Mouse (Mus musculus) left cerebral cortex, adult 11 months (tissue): ENCODE measurements around the gene Pkig.
"Not testable (repeated sequence)": the region's sequence is repeated elsewhere in the genome, so short reads cannot be mapped to it uniquely, and the experiment has no call there.

Source experiments
- DNase-seq: peaks from one replicate; pipeline ENCODE4 v3.0.0; 2022; ENCODE audit warnings: low spot score

Gene Pkig

DNA sequence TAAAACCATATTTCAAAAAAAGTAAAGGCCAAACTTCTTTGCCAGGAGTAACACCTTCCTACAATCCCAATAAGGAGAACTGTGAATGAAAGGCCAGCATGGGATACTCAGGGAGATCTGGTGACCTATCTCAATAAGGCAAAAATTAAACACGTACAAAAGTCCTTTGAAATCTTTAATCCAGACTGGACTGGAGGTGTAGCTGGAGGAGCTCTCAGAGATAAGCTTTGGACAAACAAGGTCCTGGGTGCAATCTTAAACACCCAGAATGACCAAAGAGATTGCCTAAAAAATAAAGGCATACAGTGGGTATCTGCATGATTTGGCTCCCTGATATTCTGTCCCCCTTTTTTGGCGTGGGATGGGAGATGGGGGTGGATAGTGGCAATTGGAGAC, 14.6 kb upstream of the Pkig start:
- no peak for DNase-seq

DNA sequence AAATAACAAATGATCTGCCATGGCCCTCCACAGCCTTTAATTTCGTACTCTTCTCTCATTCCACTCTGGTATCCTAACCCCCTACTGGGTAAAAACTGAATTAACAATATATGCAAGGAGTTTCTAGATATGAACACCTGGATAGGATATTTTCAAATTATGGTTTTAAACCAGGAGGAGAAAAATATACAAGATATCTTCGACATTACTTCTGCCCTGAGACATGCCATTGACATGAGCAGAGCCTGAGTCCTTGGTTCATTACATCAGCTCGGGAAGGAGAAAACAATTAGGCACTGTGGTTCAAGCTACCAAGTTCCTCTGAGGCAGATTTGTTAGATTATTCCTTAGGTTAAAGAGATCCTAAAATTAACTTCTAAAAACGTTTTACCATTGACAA, 14.1 kb upstream of the Pkig start:
- no peak for DNase-seq

DNA sequence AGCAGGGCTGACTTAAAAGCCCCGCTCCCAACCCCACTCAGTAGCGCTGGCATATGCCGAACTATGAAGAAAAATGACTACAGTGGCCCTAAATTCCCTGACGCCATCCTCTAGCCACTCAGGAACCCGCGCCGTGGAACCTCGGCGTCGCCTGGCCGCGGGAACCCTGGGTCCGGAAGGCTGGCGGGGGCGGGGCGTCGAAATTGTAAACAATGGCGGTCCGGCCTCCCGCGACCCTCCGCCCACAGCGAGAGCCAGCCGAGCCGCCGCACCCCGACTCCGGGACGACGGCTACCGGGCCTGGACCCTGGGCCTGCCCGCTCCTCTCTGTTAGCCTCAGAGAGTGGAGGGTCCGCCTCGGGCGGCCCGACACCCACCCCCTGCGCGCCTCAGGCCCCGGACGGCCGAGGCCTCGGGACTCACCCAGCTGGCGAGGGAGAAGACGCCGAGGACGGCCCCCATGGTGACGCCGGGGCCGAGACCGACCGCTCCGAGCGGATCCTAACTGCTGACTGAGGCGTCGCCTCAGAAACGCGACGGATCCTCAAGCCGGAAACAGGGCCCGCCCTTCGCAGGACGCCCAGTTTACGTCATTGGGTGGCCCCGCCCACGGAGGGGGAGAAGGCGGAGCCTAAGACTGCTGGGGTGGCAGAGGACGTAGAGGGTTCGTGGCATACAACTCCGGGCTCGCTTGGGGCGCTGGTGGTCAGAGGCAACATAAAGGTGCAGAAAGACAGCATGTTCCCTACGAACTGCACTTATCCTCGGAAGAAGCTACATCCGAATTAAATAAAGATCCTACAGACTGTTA, 13.4 kb upstream of the Pkig start, which contains the start of gene Serinc3:
Gene Serinc3, minus strand, starts transcription at position 557 of the 811 bp plus-strand sequence.
- DNase-seq = peak; percentile 96

DNA sequence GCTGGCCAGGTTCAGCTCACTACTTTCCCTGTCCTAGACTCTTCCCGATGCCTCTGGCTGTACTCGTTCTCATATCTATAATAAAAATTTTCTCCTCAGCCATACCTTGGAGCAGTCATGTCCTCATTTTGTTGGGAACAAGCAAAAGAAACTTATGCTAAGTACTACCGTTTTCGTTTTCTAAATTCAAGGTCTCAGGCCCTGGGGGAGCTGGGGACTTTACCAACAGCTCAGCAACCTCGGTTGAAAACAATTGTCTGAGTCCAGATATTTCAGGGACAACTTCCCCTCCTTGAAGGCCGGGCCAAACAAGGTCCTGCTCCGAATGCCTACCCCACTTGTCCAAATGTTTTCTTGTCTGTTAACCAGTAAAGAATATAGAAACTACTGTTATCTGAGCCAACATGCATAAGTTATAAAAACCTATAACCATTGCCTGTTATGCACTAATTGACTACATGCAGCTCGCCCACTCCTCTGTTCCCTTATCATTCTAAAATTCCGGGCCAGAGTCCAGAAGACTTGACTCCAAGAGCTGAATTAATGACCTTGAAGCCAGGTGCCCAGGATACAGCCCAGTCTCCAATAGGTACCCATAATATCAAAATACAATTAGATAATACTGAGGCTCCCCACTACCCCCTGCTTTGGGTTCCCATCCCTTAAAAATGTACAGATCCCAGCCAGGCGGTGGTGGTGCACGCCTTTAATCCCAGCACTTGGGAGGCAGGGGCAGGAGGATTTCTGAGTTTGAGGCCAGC, 12.3 kb upstream of the Pkig start:
- DNase-seq = no peak

DNA sequence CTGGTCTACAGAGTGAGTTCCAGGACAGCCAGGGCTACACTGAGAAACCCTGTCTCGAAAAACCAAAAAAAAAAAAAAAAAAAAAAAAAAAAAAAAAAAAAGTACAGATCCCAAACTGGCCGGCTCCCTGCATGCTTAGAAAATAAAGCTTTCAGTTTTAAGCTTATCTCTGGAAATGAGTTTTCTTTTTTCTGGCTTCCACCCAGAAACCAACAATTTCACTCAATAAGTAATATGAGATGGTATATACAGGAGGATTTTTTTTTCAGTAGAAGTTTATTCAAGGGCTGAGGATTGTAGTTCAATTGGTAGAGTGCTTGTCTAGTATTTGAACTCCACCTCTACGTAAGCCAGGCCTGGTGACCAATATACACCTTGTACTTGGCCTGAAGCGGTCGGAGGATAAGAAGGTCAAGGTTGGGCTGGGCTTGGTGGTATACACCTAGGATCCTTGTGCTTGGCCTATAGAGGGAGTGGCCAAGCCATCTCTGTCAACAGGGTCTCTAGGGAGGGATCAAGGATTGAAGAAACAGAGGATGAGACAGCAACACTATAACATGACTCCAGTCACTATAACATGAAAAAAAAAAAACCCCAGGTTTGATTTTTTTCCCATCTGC, 11.6 kb upstream of the Pkig start:
- no peak for DNase-seq

DNA sequence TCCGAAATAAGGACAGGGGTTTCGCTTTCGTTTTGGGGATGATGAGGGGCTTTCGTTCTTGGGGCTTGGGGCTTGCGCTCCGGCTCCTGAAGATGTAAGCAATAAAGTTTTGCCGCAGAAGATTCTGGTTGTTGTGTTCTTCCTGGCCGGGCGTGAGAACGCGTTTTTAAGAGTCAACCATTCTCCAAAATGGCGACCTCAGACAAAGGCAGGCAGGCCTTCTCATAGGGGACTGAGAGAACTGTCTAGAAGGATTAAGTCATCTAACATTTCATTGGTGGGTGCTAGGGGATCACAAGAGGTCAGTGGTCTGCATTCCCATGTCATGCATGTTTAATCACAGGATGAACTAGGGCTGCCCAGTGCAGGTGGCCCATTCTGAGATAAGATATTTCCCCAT, 2.5 kb upstream of the Pkig start:
- DNase-seq = not testable (repeated sequence)

DNA sequence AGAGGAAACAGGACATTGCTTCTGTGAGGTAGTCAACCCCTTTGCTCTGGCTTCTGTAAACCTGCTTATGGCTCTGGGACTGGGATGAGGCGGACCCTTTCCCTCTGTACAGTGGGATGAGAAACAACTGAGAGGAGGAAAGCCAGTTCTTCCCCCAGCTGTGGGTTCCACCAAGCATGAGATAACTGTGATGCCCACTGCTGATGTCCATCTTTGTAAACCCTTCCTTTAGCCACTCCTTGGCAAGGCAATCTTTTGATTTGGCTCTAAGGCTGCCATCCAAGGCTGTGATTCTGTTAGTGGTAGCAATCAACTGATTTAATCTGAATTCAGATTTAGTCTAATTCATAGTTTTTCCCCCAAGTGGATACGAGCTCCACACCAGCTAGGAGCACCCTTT, 700 bp upstream of the Pkig start:
- DNase-seq = no peak

DNA sequence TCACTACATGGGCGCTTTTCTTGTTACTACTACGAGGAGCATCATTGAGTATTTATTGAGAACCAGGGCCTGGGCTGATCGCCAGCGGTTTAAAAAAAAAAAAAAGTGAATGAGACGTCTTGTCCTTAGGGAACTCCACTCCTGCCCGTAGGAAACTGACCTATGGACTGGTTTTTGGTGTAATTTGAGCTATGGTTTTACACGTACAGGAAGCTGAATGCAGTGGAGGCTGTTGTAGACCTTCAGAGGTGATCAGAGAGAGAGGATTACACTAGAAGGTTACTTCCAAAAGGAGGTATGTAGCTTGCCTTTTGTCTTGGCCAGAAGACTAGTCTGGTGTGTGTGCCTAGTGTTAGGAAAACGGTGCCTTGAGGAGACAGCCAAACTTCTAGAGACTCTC, 755 bp downstream of the Pkig start:
- DNase-seq = no peak

DNA sequence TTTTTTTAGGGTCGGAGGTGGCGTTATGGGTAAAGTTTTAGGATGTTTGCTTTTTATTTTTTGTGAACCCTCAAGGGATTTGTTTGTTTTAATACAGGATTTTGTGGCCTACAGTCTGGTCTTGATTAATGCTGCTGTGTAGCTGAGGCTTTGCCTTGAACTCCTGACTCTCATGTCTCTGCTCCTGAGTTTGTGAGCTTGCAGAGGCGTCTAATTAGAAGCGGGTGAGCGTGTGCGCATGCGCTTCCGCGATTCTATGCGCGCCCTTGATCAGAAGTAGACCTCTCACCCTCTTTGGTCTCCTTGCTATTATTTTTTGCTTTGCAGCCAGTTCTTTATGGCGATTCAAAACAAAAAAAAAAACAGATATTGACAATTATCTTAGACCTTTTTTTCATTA, 1.2 kb downstream of the Pkig start:
- DNase-seq = no peak

DNA sequence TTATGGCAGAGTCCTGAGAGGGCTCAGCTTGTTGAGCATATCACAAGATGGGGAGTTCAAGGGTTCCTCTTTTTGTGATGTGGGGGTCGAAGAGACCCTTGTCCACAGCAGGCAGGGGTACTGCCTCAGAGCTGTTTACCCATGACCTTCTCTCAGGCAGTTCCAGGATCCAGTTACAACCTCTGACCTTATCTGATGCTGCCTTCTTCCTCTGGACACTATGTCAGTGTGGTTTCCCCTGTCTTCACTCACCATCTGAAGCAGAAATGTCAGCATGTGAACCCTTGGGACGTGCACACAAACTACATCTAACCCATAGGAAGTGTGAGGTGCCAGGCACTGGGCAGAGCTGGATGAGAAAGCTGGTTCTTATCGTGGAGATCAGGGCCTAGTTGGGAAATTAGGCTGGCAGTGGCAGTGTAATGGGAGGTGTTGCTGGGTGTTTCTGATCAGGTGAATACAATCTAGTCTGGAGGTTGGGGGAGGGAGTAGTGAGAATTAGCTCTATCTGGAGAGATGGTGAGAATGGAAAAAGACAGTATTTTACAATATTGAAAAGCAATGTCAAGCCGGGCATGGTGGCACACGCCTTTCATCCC, 2.0 kb downstream of the Pkig start:
- no peak for DNase-seq

DNA sequence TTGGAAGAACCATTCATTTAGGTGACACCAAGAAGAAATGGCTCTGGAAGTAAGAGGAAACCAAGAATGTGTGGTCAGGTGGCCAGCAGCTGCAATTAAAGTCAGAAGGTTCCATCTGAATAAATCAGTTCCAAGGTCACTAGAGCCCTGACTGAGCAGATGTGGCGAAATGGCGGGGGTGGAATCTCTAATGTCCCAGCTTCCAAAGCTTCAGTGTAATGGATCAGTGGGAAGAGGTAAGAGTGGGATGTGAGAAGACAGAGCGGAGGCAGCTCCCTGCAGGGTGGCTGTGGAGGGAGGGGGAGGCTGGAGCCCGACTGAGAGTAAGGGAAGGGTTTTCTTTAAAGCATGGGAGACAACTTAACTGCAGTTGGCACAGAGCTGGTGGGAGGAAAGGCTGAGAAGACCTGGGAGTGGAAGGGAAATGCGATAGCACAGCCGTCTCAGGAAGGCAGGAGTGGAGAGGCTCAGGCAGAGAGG, 3.2 kb downstream of the Pkig start:
- DNase-seq = no peak

DNA sequence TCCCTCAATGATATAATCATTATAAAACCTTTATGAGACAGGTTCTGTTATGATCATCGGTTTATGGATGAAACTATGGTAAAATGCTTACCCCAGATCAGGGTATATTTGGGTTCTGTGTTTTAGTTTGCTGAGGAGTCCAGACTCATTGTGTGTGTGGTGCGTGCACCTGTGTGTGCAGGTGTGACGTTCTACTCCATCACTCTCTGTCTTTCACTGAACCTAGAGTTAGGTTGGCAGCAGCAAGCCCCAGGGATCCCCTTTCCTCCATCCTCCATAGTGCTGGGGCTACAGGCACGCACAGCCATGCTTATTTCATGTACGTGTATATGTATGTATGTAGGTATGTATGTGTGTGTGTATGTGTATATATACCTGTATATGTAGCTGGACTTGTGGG, 3.9 kb downstream of the Pkig start:
- DNase-seq = no peak

DNA sequence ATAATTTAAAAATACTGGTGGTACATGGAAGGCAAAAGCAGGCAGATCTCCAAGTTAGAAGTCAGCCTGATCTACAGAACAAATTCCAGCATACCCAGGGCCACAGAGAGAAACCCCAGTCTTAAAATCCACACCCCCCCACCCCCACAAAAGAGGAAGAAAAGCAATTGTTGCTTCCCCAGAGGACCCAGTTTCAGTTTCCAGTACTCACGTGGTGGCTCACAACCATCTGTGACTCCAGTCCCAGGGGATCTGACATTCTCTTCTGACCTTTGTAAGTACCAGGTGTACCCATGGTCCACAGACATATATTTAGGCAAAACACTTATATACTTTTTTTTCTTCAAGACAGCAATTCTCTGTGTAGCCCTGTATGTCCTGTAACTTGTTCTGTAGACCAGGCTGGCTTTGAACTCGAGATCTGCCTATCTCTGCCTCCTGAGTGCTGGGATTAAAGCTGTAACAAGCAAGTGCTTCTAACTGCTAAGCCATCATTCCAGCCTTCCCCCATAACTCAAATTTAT, 4.6 kb downstream of the Pkig start:
- no peak for DNase-seq

DNA sequence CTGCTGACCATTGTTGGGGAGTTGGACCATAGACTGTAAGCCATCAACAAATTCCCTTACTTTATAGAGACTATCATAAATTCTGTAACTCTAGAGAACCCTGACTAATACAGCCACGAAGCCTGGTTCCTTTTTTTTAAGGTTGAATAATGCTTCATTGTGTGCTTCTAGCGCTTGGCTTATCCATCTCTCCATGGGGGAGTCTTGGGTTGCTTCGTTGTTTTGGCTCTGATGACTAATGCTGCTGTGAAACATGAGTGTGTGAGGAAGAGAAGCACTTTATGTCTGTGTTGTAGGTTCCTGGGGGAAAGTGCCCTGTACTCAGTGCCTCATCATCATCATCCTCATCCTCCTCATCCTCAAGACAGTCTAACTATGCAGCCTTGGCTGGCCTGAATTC, 5.7 kb downstream of the Pkig start:
- DNase-seq = no peak

DNA sequence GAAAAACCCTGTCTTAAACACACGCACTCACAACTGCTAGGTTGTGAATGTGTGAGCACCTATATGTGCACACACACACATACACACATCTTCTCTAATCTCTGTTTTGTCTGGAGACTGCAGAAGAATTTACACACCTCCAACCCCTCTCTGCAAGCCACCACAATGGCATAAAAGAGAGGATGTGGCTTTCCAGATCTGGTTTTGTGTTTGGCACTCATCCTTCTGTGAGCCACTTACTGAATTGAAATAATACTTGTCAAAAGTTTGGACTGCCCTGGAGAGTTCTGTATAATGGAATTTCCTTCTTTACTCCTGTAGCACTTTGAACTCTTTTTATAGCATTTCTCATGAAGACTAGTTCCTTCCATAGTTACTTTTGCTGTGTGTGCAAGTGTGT, 8.9 kb downstream of the Pkig start:
- no peak for DNase-seq

DNA sequence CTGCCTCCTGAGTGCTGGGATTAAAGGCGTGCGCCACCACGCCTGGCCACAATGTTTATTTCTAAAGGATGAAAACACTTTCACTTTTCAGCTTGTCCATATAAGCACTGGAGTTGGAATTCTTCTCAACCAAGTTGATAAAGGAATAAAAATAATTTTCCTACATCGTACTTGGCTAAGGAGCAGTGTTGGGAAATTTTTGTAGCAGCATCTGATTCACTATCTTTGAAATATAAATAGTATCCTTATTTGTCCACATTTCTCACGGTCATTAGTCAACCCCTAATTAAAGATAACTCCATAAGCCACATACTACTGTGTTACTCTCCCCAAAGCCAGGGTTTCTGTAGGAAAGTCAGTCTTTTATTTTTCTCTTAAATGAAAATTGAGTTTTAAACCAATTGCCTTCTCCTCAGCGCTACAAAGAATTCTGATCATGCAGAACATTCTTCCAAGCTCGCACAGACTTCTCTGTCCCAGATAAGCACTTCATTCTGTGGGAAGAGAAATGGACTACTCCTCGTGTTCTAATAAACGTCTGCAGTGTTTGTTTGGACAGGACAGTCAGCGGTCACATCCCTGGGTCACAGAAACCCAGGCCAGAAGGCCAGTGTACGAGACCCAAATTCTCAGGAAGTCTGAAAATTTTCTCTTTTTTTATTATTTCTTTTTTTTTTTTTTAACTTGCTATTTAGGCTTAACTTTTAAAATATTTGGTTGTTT, 12.8 kb downstream of the Pkig start:
- no peak for DNase-seq

DNA sequence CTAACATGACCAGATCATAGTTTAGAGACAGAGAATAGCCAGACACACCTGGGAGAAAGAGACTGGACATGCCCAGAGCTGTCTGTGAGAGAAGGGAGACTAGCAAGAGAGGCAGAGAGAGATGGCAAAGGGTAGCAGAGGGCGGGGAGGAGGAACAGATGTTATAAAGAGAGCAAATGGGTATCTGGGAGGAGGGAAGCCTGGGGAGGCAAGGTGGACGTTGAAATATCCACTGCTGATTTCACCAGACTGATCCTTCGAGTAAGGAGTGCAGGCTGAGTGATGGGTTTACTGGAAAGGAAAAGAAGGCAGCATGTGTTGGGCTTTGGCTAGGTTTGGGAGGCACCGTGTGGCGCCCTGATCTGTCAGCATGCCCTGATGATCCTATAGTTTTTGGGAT, 16.2 kb downstream of the Pkig start:
- no peak for DNase-seq

DNA sequence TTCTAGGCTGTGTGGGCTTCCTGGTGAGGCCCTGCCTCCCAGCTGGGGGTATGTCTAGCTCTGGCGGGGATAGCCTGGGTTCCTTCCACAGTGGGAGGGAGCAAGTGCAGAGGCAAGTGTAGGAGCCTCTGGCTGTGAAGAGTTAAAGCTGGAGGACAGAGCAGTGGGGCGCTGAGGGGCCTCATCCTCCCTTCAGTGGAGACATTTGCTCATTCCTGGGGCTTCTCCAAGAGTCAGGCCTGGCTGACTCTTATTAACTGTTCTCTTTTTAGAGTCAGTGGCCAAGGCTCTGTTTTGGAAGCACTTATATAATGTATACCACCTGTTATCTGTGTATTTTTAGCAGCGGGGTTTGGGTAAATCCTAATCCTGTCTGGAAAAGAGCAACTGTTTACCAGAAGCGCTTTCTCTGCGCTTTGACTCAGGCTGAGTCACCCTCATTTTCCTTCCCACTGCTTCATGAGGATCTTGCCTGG, 17.0 kb downstream of the Pkig start:
- no peak for DNase-seq

DNA sequence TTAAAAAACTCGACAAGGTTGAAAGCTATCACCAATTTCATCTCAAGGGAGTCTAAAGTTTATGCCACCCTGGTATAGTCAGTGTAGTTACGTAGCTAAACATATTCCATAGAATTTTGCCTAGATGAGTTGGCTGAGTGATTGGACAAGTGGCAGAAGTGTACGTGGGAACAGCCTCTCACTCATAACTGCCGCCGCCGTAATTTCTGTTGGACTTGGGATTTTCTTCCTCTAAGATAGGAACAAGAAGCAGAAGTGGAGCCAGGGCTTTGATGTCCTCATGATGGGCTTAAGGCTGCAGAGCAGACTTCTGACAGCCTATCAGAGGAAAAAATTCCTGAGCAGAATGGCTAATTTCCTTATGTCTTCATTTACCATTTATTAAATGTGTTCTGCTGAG, 17.5 kb downstream of the Pkig start:
- no peak for DNase-seq

DNA sequence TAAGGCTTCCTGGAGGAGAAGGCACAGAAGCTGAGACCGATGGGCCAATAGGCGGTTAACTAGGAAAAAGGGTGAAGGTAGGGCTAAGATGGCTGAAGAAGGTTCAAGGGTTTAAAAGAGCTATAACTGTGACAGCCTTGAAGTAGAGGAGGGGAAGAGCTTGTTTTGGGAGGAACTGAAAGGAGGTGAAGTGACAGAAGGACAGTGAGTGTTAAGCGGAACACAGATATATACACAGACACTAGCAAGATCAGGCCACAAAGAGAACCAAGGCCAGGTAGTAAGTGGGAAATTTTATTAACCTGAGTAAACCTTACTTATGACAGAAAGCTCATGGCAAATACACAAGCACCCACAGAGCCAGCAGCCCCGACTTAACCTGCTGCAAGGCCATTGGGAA, 18.1 kb downstream of the Pkig start:
- no peak for DNase-seq

DNA sequence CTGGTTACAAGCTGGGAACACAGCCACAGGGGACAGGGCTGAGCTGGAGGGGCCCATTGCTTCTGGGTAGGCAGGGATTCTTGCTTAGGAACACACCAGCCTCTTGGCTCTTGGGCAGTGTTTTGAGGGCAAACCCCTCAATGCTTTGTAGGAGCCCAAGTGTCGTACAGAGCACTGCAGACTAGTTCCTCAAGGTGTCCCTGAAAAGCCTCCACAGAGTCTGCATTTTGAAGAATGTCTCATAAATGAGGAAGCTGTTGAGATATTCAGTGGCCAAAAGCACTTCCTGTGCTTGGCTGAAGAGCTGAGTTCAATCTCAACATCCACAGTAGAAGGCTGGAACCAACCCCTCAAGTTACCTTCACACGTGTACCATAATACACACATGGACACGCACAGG, 18.6 kb downstream of the Pkig start:
- DNase-seq = no peak

DNA sequence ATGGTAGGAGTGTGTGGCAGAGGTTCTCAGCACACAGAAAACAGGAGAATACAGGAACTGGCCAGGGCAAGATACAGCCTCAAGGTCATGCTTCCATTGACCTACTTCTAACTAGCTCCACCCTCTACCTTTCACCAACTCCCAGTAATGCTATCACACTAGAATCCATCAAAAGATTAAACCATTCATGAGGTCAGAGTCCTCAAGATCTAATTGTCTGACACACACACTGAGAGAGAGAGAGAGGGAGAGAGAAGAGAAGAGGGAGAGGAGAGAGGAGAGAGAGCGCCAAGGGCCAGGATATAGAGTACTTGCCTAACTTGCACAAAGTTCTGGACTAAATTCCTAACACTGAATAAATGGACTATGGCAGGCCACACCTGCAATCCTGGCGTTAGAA, 24.2 kb downstream of the Pkig start:
- no peak for DNase-seq
